Mouse (Mus musculus): Measurements from ENCODE around the gene Naa35. TPM values are rescaled to one million over a fixed set of nuclear protein-coding genes. Genes with fewer than 3 reads are reported as not detected.
A peak's percentile ranks its signal among the peaks of the same experiment; 100 is the strongest.

Naa35 gene
- polyA plus RNA-seq, 1 experiment from 2014 or later: 179 TPM

DNA sequence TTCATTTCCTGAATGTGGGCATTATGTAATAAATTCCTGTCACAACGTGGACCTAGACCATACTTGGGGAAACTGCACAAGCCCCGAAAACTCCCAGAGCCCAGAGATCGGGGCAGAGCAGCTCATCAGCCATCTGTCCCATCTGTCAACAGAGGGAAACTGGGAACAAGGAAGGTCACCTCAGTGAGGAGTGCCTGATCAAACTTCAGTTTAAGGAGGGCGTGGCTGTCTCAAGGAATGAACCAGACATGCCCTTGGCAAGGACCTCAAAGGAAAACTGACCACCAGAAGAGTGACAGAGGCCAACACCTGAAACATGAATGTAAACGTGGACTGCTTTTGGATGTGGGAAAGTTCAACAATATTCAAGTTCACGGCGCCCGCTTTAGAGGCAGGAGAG is 76.3 kb downstream of the Naa35 start:
- no peak overlapping the region for H3K9ac ChIP-seq
- WGBS: 94% methylated on average over 8 of the region's 8 CpGs
- ATAC-seq: no peak
- no peaks in the 10 kb centered on the region for H3K9me3 ChIP-seq (replicated peaks)
- H3K27ac ChIP-seq: no peak overlapping the region
- peaks cover 85% of the 10 kb centered on the region for H3K36me3 ChIP-seq (ENCODE audit: poor library complexity, severe bottlenecking)
- peaks cover 16% of the 10 kb centered on the region for H3K4me1 ChIP-seq
- no peak overlapping the region for H3K4me2 ChIP-seq
- no peaks in the 10 kb centered on the region for H3K27me3 ChIP-seq
- no peak overlapping the region for H3K4me3 ChIP-seq

DNA sequence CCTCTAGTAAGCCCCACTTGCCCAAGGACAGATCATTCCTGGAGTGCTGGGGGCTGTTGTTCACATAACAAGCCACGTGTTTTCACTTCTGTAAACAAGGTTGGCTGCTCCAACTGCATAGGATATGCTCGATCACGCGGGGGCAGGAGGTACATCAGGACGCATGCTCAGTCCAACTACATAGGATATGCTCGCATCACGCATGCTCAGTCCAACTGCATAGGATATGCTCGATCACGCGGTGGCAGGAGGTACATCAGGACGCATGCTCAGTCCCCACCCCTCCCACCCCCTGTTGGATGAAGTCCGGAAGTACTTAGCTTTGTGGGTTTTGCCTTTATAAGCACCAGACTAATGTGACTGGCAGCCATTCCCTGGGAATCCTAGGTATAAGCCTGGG is 76.9 kb downstream of the Naa35 start:
- H3K27me3 ChIP-seq: no peaks in the 10 kb centered on the region
- ATAC-seq: no peak
- no peak overlapping the region for H3K4me2 ChIP-seq
- no peak overlapping the region for H3K9ac ChIP-seq
- WGBS: 95% methylated on average over 12 of the region's 12 CpGs
- peaks cover 10% of the 10 kb centered on the region for H3K4me1 ChIP-seq
- no peak overlapping the region for H3K4me3 ChIP-seq
- no peaks in the 10 kb centered on the region for H3K9me3 ChIP-seq (replicated peaks)
- no peak overlapping the region for H3K27ac ChIP-seq
- peaks cover 87% of the 10 kb centered on the region for H3K36me3 ChIP-seq (ENCODE audit: poor library complexity, severe bottlenecking)

DNA sequence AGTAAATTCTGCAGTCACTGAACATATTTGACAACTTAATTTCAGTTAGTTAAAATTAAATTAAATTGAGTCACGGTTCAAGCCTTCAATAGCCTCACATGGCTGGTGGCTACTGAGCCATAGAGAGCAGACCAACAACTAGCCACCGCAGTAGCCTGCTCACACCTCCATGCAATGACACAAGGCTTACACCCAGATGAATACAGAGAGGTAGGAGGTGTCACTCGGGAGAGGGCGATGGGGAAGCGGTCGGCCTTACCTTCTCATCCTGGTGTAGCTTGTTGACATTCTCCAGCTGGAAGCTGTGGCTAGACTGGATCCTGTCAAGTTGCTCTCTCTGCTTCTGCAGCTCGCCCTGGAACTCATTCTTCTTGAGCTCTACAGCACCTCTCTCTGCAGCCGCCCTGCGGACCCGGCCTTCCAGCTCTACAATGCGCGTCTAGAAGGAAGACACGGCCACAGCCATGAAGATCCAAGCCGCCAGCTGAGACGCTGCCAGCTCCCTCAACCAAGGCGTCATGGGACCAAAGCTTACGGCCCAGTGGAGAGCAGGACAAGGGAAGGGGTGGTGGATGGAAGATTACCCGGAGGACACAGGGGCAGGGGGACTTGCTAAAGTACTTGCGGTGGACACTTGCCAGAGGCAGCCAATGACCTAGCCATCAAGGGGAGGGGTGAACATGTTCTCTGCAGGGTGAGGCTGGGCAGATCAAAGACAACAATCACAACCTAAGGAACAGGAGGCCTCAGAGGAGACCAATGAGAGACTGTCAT is 79.1 kb downstream of the Naa35 start:
- Histone ChIP-seq H3K27ac (no peak overlapping the region), H3K9me3 (replicated peaks) (no peaks in the 10 kb centered on the region), H3K9ac (no peak overlapping the region), H3K27me3 (no peaks in the 10 kb centered on the region), H3K4me1 (no peaks in the 10 kb centered on the region), H3K4me2 (no peak overlapping the region), H3K4me3 (no peak overlapping the region), H3K36me3 (ENCODE audit: poor library complexity, severe bottlenecking) (peaks cover 72% of the 10 kb centered on the region)
- 96% methylated on average over 19 of the region's 19 CpGs for WGBS
- no peak for ATAC-seq

GRCm38 (mm10) chr13:59667763-59668162 is 82.7 kb downstream of the Naa35 start:
- H3K9me3 ChIP-seq (replicated peaks): no peaks in the 10 kb centered on the region
- no peak overlapping the region for H3K9ac ChIP-seq
- peaks cover 37% of the 10 kb centered on the region for H3K36me3 ChIP-seq (ENCODE audit: poor library complexity, severe bottlenecking)
- no peaks in the 10 kb centered on the region for H3K27me3 ChIP-seq
- peaks cover 16% of the 10 kb centered on the region; the same call in 1 of the 2 replicates for H3K4me1 ChIP-seq
- no peak for ATAC-seq
- WGBS: 87% methylated on average over 5 of the region's 5 CpGs
- H3K27ac ChIP-seq: no peak overlapping the region
- no peak overlapping the region for H3K4me2 ChIP-seq
- H3K4me3 ChIP-seq: no peak overlapping the region

DNA sequence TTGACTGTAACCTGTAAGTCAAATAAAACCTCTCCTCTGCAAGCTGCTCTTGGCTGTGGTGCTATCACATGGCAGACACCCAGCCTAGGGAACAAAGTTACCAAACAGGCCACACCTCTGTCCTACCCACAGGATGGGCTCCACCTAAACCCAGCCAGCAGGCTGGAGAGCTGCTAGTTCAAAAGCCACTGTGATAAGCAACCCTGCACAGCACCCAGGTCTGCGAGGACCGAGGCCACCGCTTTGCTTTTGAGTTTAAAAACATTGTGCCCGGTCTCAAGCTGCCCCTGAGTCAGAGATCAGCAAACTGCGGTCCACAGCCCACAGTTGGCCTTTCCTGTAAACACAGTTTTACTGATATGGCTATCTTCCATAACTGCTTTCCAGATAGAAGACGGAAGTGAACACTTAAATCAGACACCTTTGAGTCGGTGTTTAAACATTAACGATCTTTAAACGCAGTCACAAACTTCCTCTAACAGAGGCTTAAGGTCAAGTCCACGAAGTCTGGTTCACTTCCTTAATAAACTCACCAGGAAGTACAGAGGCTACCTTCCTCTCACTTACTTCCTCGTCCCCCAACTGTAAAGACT is 83.5 kb downstream of the Naa35 start:
- 81% methylated on average over 11 of the region's 11 CpGs for WGBS
- no peak overlapping the region for H3K27ac ChIP-seq

DNA sequence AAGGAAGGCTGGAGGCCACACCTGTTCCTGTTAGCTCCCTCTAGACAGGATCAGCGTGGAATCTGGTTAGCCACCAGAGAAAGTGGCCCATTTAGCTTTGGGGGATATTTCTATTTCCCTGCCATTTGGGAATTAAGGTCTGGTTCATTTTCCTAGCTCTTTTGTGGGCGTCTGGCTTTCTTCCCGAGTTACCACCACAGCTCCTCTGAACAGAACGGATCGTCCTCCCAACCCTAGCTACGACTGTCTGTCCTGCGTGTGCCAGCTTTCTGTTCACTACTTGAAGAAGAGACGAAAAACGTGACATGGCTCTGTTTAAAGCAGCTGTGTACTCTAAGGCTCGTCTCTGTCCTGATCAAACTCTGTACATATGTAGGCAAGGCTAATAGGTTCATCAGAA is 84.9 kb downstream of the Naa35 start:
- H3K4me2 ChIP-seq: no peak overlapping the region
- 86% methylated on average over 10 of the region's 10 CpGs for WGBS

More for the DNA sequence above, 83.5 kb downstream of the Naa35 start:
- no peak for ATAC-seq
- H3K4me3 ChIP-seq: no peak overlapping the region
- peaks cover 22% of the 10 kb centered on the region for H3K4me1 ChIP-seq
- H3K9me3 ChIP-seq (replicated peaks): no peaks in the 10 kb centered on the region
- H3K4me2 ChIP-seq: no peak overlapping the region
- no peaks in the 10 kb centered on the region for H3K27me3 ChIP-seq
- H3K9ac ChIP-seq: no peak overlapping the region
- peaks cover 29% of the 10 kb centered on the region for H3K36me3 ChIP-seq (ENCODE audit: poor library complexity, severe bottlenecking)

DNA sequence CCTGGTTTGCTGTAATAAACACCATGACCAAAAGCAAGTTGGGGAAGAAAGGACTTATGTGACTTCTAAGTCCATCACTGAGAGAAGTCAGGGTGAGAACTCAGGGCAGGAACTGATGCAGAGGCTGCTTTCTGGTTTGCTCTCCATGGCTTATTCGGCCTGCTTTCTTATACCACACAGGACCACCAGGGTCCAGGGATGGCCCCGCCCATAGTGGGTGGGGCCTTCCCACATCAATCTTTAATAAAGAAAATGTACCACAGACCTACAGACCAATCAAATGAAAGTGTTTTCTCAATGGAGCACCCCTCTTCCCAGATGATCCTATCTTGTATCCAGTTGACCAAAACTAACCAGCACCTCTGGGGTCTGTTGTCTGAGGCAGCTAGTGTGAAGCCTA is 86.5 kb downstream of the Naa35 start:
- no peak overlapping the region for H3K4me3 ChIP-seq
- H3K4me2 ChIP-seq: peak overlapping the region; percentile 33; the same call in 1 of the 2 replicates
- peaks cover 1% of the 10 kb centered on the region for H3K36me3 ChIP-seq (ENCODE audit: poor library complexity, severe bottlenecking)
- H3K27ac ChIP-seq: peak overlapping the region; percentile 65
- no peak for ATAC-seq
- WGBS: 52% methylated on average over 2 of the region's 2 CpGs
- no peak overlapping the region for H3K9ac ChIP-seq
- peaks cover 30% of the 10 kb centered on the region for H3K4me1 ChIP-seq
- no peaks in the 10 kb centered on the region for H3K27me3 ChIP-seq
- H3K9me3 ChIP-seq (replicated peaks): no peaks in the 10 kb centered on the region

More for the DNA sequence above, 84.9 kb downstream of the Naa35 start:
- ATAC-seq: no peak
- peaks cover 16% of the 10 kb centered on the region for H3K36me3 ChIP-seq (ENCODE audit: poor library complexity, severe bottlenecking)
- no peak overlapping the region for H3K27ac ChIP-seq
- H3K9ac ChIP-seq: no peak overlapping the region
- no peaks in the 10 kb centered on the region for H3K9me3 ChIP-seq (replicated peaks)
- no peak overlapping the region for H3K4me3 ChIP-seq
- H3K27me3 ChIP-seq: no peaks in the 10 kb centered on the region
- peaks cover 30% of the 10 kb centered on the region for H3K4me1 ChIP-seq

DNA sequence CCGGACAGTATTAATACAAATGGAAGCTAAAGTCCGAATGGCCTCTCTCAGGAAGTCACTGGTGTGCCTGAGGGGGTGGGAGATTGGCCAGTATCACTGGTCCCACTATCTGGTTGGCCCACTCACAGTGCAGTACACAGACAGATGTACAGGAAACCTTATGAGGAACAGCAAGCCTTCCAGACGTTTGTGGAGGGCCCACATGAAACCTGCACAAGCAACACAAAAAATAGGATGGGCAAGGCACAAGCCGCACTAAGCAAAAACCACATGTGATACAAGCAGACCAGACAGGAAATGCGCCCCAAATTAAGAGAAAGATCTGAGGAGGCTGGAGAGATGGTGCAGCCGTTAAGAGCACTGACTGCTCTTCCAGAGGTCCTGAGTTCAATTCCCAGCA is 87.2 kb downstream of the Naa35 start:
- Histone ChIP-seq H3K27ac (peak overlapping the region; percentile 65), H3K4me2 (peak overlapping the region; percentile 33), H3K9ac (0 out of 2 replicates have a peak overlapping the region, but pooled peaks have one; percentile 12), H3K4me3 (no peak overlapping the region), H3K27me3 (no peaks in the 10 kb centered on the region), H3K36me3 (ENCODE audit: poor library complexity, severe bottlenecking) (no peaks in the 10 kb centered on the region), H3K4me1 (peaks cover 30% of the 10 kb centered on the region), H3K9me3 (replicated peaks) (no peaks in the 10 kb centered on the region)
- WGBS: 79% methylated on average over 6 of the region's 6 CpGs
- no peak for ATAC-seq

DNA sequence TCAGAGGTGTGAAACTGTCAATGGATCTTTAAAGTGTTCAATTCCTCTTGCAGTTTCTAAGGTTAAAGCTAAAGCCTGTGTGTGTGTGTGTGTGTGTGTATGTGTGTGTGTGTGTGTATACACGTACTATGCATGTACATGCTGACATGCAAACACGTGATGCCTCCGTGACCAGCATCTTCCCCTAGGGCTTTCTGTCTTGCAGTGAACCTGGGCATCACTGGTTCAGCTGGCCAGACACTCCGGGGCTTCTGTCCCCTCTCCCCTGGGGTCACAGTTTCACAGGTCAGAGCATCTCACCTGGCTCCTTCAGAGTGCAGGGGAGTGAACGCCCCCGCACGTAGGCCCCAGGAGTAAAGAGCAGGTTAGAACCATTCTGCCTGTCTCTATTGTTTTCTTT is 88.5 kb downstream of the Naa35 start:
- no peak overlapping the region; the same call in 1 of the 2 replicates for H3K27ac ChIP-seq
- no peaks in the 10 kb centered on the region for H3K27me3 ChIP-seq
- H3K4me3 ChIP-seq: peak overlapping the region; percentile 83
- H3K9me3 ChIP-seq (replicated peaks): no peaks in the 10 kb centered on the region
- 18% methylated on average over 7 of the region's 7 CpGs for WGBS
- peaks cover 30% of the 10 kb centered on the region for H3K4me1 ChIP-seq
- no peaks in the 10 kb centered on the region for H3K36me3 ChIP-seq (ENCODE audit: poor library complexity, severe bottlenecking)
- ATAC-seq: peak; percentile 14; the same call in 1 of the 2 replicates
- H3K9ac ChIP-seq: peak overlapping the region; percentile 71
- peak overlapping the region; percentile 82 for H3K4me2 ChIP-seq

DNA sequence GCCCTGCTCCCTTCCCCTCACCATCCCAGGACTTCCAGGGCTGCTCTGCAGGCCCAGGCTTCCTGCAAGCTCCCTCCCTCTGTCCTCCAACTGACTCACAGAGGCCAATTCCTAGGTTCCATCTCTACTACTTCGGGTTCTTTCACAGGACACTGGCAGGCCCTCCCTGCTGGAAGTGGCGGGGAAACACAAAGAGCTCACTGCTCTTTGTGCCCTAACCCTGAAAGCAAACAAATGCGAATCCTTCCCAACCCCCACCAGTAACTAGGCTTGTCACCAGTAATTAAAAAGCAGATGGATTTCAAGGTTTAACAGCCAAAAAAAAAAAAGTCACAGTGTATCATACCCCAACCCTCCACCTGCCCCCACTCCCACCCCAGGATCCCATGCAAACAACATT is 89.2 kb downstream of the Naa35 start:
- H3K4me3 ChIP-seq: peak overlapping the region; percentile 83
- H3K27ac ChIP-seq: peak overlapping the region; percentile 86
- no peaks in the 10 kb centered on the region for H3K27me3 ChIP-seq
- ATAC-seq: no peak
- whole genome bisulfite sequencing: 0% methylated on average over 3 of the region's 3 CpGs
- no peaks in the 10 kb centered on the region for H3K9me3 ChIP-seq (replicated peaks)
- H3K9ac ChIP-seq: peak overlapping the region; percentile 92
- peak overlapping the region; percentile 82 for H3K4me2 ChIP-seq
- peaks cover 30% of the 10 kb centered on the region for H3K4me1 ChIP-seq
- no peaks in the 10 kb centered on the region for H3K36me3 ChIP-seq (ENCODE audit: poor library complexity, severe bottlenecking)

DNA sequence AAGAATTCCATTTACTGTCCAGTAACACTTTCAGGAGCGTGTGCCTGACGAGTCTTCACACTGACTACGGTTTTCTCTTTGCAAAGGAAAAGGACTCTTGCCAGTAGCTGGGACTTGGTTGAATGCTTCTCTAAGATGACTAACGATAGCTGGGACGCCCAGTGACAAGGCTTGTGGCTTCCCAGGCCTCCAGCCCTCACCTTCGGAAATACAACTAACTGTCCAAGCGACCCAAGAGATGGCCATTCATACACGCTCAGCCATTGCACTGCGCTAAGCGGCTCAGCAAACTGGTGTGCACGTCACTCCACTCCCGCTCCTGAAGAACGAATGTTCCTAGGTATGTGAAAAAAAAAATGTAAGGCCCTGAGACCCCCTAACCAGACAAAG is 89.7 kb downstream of the Naa35 start:
- Histone ChIP-seq H3K27me3 (no peaks in the 10 kb centered on the region), H3K4me3 (peak overlapping the region; percentile 83), H3K9ac (peak overlapping the region; percentile 92), H3K4me2 (peak overlapping the region; percentile 82), H3K9me3 (replicated peaks) (no peaks in the 10 kb centered on the region), H3K4me1 (peaks cover 30% of the 10 kb centered on the region), H3K36me3 (ENCODE audit: poor library complexity, severe bottlenecking) (no peaks in the 10 kb centered on the region), H3K27ac (peak overlapping the region; percentile 86)
- 1% methylated on average over 13 of the region's 13 CpGs for WGBS
- no peak for ATAC-seq

DNA sequence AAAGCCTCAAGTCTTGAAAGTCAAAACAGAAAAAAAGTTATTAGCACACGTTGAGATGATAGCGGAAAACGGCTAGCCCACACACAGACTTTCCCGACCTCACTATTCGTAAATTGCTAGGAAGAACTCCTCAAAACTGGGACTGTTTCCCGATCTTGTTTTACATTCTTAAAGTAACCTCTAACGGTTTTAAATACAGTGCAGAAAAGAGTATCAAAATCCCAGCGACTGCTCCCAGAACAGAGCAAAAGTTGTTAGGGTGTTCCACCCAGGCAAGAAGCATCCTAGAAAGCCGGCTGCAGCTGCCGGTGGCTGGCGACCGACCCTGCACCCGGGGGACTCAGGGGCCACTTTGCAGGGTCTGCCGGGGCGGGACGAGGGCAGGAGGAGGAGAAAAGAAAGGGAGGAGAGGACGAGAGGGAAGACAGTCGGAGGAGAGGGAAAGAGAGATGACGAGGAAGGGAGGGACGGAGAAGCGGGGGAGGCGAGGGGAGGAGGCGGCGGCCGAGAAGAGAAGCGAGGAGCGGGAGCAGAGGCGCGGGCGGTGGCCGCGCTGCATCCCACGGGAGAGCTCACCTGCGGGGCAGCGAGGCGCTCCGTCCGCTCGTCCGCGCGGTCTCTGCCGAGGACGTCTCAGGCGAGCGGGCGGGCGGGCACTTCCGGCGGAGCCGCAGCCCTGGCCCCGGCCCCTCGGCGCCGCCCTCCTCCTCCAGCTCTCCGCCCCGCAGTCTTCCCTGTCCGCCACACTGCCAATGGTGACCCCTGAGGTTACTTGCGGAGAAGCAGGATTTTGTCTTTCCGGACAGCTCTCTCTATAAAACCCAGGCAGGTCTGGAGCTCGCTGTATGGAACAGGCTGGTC is 90.3 kb downstream of the Naa35 start, which contains the start of gene Golm1:
Golm1 (minus strand) TSS at position 661 of the 861 bp plus-strand sequence.
- H3K4me3 ChIP-seq: peak within 1 kb of the TSS; percentile 83
- peak within 1 kb of the TSS; percentile 92 for H3K9ac ChIP-seq
- peak within 1 kb of the TSS; percentile 82 for H3K4me2 ChIP-seq
- no peaks in the 10 kb centered on the region for H3K9me3 ChIP-seq (replicated peaks)
- H3K4me1 ChIP-seq: peaks cover 30% of the 10 kb centered on the region
- peak within 1 kb of the TSS; percentile 86 for H3K27ac ChIP-seq
- H3K27me3 ChIP-seq: no peaks in the 10 kb centered on the region
- ATAC-seq: peak; percentile 82
- under 1% methylated on average over 59 of the region's 61 CpGs for WGBS
- H3K36me3 ChIP-seq (ENCODE audit: poor library complexity, severe bottlenecking): no peaks in the 10 kb centered on the region

Measured in forebrain, embryonic 13.5 days (tissue).